Mouse (Mus musculus): Measurements from ENCODE around the gene 5830473C10Rik. TPM values are rescaled to one million over a fixed set of nuclear protein-coding genes. Genes with fewer than 3 reads are reported as not detected.

Gene 5830473C10Rik
- polyA plus RNA-seq, 2 experiments = 0.03 TPM; not detected in 1

DNA sequence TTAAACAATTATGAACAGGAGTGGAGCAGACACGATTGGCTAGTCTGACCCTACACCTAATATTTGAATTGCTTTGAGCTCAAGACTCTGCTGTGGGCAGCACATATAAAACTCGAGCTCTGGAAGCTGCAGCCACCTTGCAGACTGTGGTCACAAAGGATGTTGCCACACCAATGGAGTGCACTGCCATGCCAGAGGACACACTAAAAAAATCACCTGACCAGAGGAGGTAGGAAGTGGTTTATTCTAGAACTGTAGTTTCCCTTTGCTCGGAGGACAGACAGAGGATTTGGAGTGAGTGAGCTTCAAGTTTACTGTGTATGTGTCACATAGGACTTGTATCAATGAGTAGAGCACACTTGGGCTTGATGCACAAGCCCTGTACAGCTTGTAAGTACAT is 4.9 kb upstream of the 5830473C10Rik start:
- Histone ChIP-seq H3K9ac (ENCODE audit: low read depth, low read length, severe bottlenecking) (no peak overlapping the region), H3K4me1 (ENCODE audit: control insufficient read depth, insufficient read depth, low read length) (no peaks in the 10 kb centered on the region), H3K27me3 (ENCODE audit: control insufficient read depth, insufficient read depth, low read length) (no peaks in the 10 kb centered on the region), H3K9me3 (ENCODE audit: control insufficient read depth, low read length) (no peaks in the 10 kb centered on the region), H3K36me3 (ENCODE audit: control insufficient read depth, insufficient read depth, low read length) (no peaks in the 10 kb centered on the region), H3K4me2 (replicated peaks; ENCODE audit: low read depth, low read length, severe bottlenecking) (no peak overlapping the region), H3K27ac (replicated peaks; ENCODE audit: low read depth, low read length) (no peak overlapping the region), H3K4me3 (replicated peaks; ENCODE audit: low read length) (no peak overlapping the region)
- 74% methylated on average over 3 of the region's 3 CpGs for WGBS
- TF ChIP-seq POLR2A (IDR thresholded peaks at IDR 0.05; ENCODE audit: borderline replicate concordance, extremely low read depth, insufficient read depth, insufficient read length) = no peak
- DNase-seq (ENCODE audit: low spot score) (no peak), ATAC-seq (ENCODE audit: low FRiP score, low read depth) (no peak)

DNA sequence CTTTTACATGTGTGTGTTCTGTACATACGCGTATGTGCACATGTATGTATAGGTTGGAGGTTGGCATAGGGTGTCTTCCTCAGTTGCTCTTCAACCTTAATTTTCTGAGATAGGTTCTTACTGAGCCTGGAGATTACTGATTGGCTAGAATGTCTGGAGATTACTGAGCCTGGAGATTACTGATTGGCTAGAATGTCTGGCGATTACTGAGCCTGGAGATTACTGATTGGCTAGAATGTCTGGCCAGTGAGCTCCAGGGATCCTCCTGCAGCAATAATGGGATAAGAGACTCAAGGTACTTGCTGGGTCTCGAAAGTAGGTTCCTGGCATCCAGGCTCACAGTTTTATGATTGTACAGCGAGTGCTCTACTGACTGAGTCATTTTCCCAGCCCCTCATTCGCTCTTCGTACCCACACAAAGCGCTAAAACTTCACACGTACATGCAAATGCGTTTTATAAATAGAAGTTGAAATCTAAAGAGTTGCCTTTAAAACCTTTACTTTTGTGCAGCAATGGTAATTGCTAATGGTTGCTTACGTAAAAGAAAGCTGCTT is 891 bp downstream of the 5830473C10Rik start:
- Histone ChIP-seq H3K9ac (ENCODE audit: low read depth, low read length, severe bottlenecking) (no peak overlapping the region), H3K4me3 (replicated peaks; ENCODE audit: low read length) (no peak overlapping the region), H3K9me3 (ENCODE audit: control insufficient read depth, low read length) (no peaks in the 10 kb centered on the region), H3K27me3 (ENCODE audit: control insufficient read depth, insufficient read depth, low read length) (no peaks in the 10 kb centered on the region), H3K27ac (replicated peaks; ENCODE audit: low read depth, low read length) (no peak overlapping the region), H3K4me2 (replicated peaks; ENCODE audit: low read depth, low read length, severe bottlenecking) (no peak overlapping the region), H3K36me3 (ENCODE audit: control insufficient read depth, insufficient read depth, low read length) (no peaks in the 10 kb centered on the region), H3K4me1 (ENCODE audit: control insufficient read depth, insufficient read depth, low read length) (no peaks in the 10 kb centered on the region)
- no peak for TF ChIP-seq POLR2A (IDR thresholded peaks at IDR 0.05; ENCODE audit: borderline replicate concordance, extremely low read depth, insufficient read depth, insufficient read length)
- DNase-seq (ENCODE audit: low spot score) = no peak
- no peak for ATAC-seq (ENCODE audit: low FRiP score, low read depth)
- 89% methylated on average over 11 of the region's 11 CpGs for WGBS

DNA sequence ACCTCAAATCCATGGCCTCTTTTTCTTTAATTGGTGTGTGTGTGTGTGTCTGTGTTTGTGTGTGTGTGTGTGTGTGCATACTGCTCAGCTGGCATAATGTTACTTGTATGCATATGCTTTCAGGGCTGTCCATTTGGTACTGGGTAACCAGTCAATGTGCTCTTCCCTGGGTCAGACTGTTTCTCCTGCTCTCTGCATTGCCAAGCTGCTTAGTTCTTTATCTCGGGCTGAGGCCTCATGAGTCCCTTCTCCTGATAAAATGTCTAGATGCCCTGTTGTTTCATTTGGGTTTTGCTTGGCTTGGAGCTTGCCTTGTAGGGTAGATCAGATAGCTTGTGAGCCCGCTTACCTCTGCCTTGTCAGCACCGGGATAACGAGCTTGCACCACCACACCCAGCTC is 2.0 kb downstream of the 5830473C10Rik start:
- no peaks in the 10 kb centered on the region for H3K36me3 ChIP-seq (ENCODE audit: control insufficient read depth, insufficient read depth, low read length)
- H3K9ac ChIP-seq (ENCODE audit: low read depth, low read length, severe bottlenecking) = no peak overlapping the region
- no peak overlapping the region for H3K4me3 ChIP-seq (replicated peaks; ENCODE audit: low read length)
- no peaks in the 10 kb centered on the region for H3K9me3 ChIP-seq (ENCODE audit: control insufficient read depth, low read length)
- ATAC-seq (ENCODE audit: low FRiP score, low read depth) = no peak
- no peaks in the 10 kb centered on the region for H3K4me1 ChIP-seq (ENCODE audit: control insufficient read depth, insufficient read depth, low read length)
- WGBS = 76% methylated on average over 4 of the region's 4 CpGs
- DNase-seq (ENCODE audit: low spot score) = no peak
- H3K4me2 ChIP-seq (replicated peaks; ENCODE audit: low read depth, low read length, severe bottlenecking) = no peak overlapping the region
- H3K27me3 ChIP-seq (ENCODE audit: control insufficient read depth, insufficient read depth, low read length) = no peaks in the 10 kb centered on the region
- TF ChIP-seq POLR2A (IDR thresholded peaks at IDR 0.05; ENCODE audit: borderline replicate concordance, extremely low read depth, insufficient read depth, insufficient read length) = no peak
- no peak overlapping the region for H3K27ac ChIP-seq (replicated peaks; ENCODE audit: low read depth, low read length)

DNA sequence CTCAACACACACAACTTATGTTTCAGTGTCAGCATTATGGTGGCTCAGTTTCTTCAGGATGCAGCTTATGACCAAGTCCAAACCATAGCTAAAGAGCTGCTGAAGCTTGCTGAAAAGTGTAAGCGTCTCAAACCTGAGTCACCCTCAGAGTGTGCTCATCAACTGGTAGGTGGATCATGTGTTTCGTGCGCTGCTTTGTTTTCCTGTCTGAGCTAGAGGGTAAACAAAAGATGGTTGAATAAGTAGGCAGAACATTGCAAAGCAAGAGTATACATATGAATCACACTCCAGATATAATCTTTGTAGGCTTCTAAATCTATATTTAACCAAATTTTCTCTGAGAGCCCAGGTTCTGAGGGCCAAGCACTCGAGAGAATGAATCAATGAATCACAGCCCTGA is 3.3 kb downstream of the 5830473C10Rik start:
- H3K36me3 ChIP-seq (ENCODE audit: control insufficient read depth, insufficient read depth, low read length) = no peaks in the 10 kb centered on the region
- WGBS = 84% methylated on average over 4 of the region's 4 CpGs
- no peak for TF ChIP-seq POLR2A (IDR thresholded peaks at IDR 0.05; ENCODE audit: borderline replicate concordance, extremely low read depth, insufficient read depth, insufficient read length)

DNA sequence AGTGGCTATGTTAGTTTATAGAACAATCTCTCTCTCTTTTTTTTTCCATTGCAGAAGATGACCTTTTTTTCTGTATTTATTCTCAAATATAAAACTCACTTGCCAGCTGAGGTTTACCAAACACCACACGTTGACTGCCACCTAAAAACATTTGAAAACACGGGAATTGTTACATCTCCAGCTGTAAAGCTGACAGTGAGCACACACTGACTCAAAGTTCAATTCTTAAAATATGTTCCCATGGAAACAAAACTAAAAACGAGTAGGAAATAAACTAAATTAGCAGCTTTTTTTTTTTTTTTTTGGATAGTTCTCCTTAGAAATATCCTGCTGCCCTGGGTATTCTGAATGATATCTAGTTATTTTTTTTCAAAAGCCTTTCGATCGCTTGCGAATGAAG is 4.3 kb downstream of the 5830473C10Rik start:
- H3K27me3 ChIP-seq (ENCODE audit: control insufficient read depth, insufficient read depth, low read length) = no peaks in the 10 kb centered on the region
- DNase-seq (ENCODE audit: low spot score) (no peak), ATAC-seq (ENCODE audit: low FRiP score, low read depth) (no peak)
- H3K9me3 ChIP-seq (ENCODE audit: control insufficient read depth, low read length) = no peaks in the 10 kb centered on the region
- no peak overlapping the region for H3K4me2 ChIP-seq (replicated peaks; ENCODE audit: low read depth, low read length, severe bottlenecking)
- H3K4me3 ChIP-seq (replicated peaks; ENCODE audit: low read length) = no peak overlapping the region
- 78% methylated on average over 6 of the region's 6 CpGs for WGBS
- no peaks in the 10 kb centered on the region for H3K4me1 ChIP-seq (ENCODE audit: control insufficient read depth, insufficient read depth, low read length)
- no peak overlapping the region for H3K27ac ChIP-seq (replicated peaks; ENCODE audit: low read depth, low read length)
- H3K36me3 ChIP-seq (ENCODE audit: control insufficient read depth, insufficient read depth, low read length) = no peaks in the 10 kb centered on the region
- no peak overlapping the region for H3K9ac ChIP-seq (ENCODE audit: low read depth, low read length, severe bottlenecking)
- TF ChIP-seq POLR2A (IDR thresholded peaks at IDR 0.05; ENCODE audit: borderline replicate concordance, extremely low read depth, insufficient read depth, insufficient read length) = no peak

More for the DNA sequence above, 3.3 kb downstream of the 5830473C10Rik start:
- no peak overlapping the region for H3K4me2 ChIP-seq (replicated peaks; ENCODE audit: low read depth, low read length, severe bottlenecking)
- H3K4me1 ChIP-seq (ENCODE audit: control insufficient read depth, insufficient read depth, low read length) = no peaks in the 10 kb centered on the region
- H3K4me3 ChIP-seq (replicated peaks; ENCODE audit: low read length) = no peak overlapping the region
- H3K9me3 ChIP-seq (ENCODE audit: control insufficient read depth, low read length) = no peaks in the 10 kb centered on the region
- ATAC-seq (ENCODE audit: low FRiP score, low read depth) (no peak), DNase-seq (ENCODE audit: low spot score) (no peak)
- H3K27me3 ChIP-seq (ENCODE audit: control insufficient read depth, insufficient read depth, low read length) = no peaks in the 10 kb centered on the region
- no peak overlapping the region for H3K9ac ChIP-seq (ENCODE audit: low read depth, low read length, severe bottlenecking)
- H3K27ac ChIP-seq (replicated peaks; ENCODE audit: low read depth, low read length) = no peak overlapping the region

DNA sequence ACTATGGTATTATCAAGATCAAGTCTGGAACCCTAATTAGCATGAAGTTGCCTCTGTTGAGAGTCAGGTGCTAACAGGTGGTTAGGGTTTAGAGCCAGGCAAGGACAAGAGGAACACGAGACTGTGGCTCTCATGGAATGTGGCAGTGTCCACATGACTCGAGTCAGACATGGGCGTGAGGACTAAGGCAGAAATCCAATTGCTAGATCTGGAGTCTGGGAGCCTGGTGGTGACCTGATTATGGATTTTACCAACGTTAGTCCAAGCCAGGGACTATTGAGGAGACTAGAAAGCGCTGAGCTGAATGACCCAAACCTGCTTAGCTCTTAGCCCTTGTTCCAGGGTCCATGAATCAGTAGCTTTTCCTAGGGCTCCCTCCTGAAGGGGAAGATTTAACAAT is 6.9 kb downstream of the 5830473C10Rik start:
- no peaks in the 10 kb centered on the region for H3K36me3 ChIP-seq (ENCODE audit: control insufficient read depth, insufficient read depth, low read length)
- H3K27ac ChIP-seq (replicated peaks; ENCODE audit: low read depth, low read length) = no peak overlapping the region
- no peak overlapping the region for H3K9ac ChIP-seq (ENCODE audit: low read depth, low read length, severe bottlenecking)
- no peak for TF ChIP-seq POLR2A (IDR thresholded peaks at IDR 0.05; ENCODE audit: borderline replicate concordance, extremely low read depth, insufficient read depth, insufficient read length)
- no peak for ATAC-seq (ENCODE audit: low FRiP score, low read depth)
- no peaks in the 10 kb centered on the region for H3K9me3 ChIP-seq (ENCODE audit: control insufficient read depth, low read length)
- 70% methylated on average over 5 of the region's 5 CpGs for WGBS
- H3K4me1 ChIP-seq (ENCODE audit: control insufficient read depth, insufficient read depth, low read length) = no peaks in the 10 kb centered on the region
- DNase-seq (ENCODE audit: low spot score) = no peak
- no peak overlapping the region for H3K4me2 ChIP-seq (replicated peaks; ENCODE audit: low read depth, low read length, severe bottlenecking)
- no peaks in the 10 kb centered on the region for H3K27me3 ChIP-seq (ENCODE audit: control insufficient read depth, insufficient read depth, low read length)
- H3K4me3 ChIP-seq (replicated peaks; ENCODE audit: low read length) = no peak overlapping the region
